Mouse (Mus musculus) embryonic facial prominence, embryonic 11.5 days (tissue): ENCODE measurements around the gene Auh. TPM values are rescaled to one million over a fixed set of nuclear protein-coding genes. Genes with fewer than 3 reads are reported as not detected.
A peak's percentile ranks its signal among the peaks of the same experiment; 100 is the strongest.

Experiments used
- ATAC-seq: fragments of 200-750 bp; cut with Nextera tagmentation; replicated peaks from 2 replicates; pipeline ENCODE4 v1.8.0; 2017; ENCODE audit warnings: low read depth; ENCODE audit not compliant: insufficient number of reproducible peaks, low FRiP score, low TSS enrichment
- DNase-seq: peaks from one replicate; pipeline ENCODE4 v3.0.0-alpha.2; 2015; ENCODE audit warnings: low spot score
- H3K27ac ChIP-seq: fragments of 300-500 bp; sonication (generic); replicated peaks from 2 replicates; pipeline ENCODE4 v1.5.1; 2014; ENCODE audit warnings: mild to moderate bottlenecking, low read depth, low read length, control low read depth
- H3K27me3 ChIP-seq: fragments of 300-500 bp; sonication (generic); 2 replicates; pipeline ENCODE4 v1.6.1; 2014; ENCODE audit warnings: mild to moderate bottlenecking, low read length, moderate library complexity, mixed read lengths; ENCODE audit not compliant: control insufficient read depth, insufficient read depth
- H3K36me3 ChIP-seq: fragments of 300-500 bp; sonication (generic); replicated peaks from 2 replicates; pipeline ENCODE4 v1.6.1; 2014; ENCODE audit warnings: low read depth, mild to moderate bottlenecking, low read length, moderate library complexity, mixed read lengths; ENCODE audit not compliant: control insufficient read depth, insufficient read depth
- H3K4me1 ChIP-seq: fragments of 300-500 bp; sonication (generic); 2 replicates; pipeline ENCODE4 v1.6.1; 2014; ENCODE audit warnings: low read length, mixed read lengths; ENCODE audit not compliant: control insufficient read depth, insufficient read depth
- H3K4me2 ChIP-seq: fragments of 300-500 bp; sonication (generic); 2 replicates; pipeline ENCODE4 v1.6.1; 2014; ENCODE audit warnings: low read depth, mild to moderate bottlenecking, control low read depth, low read length, moderate library complexity
- H3K4me3 ChIP-seq: fragments of 300-500 bp; sonication (generic); 2 replicates; pipeline ENCODE4 v1.5.1; 2014; ENCODE audit warnings: low read depth, low read length, control low read depth
- H3K9ac ChIP-seq: fragments of 300-500 bp; sonication (generic); replicated peaks from 2 replicates; pipeline ENCODE4 v1.6.1; 2014; ENCODE audit warnings: mild to moderate bottlenecking, control low read depth, low read length
- H3K9me3 ChIP-seq: fragments of 300-500 bp; sonication (generic); replicated peaks from 2 replicates; pipeline ENCODE4 v1.6.1; 2016; ENCODE audit warnings: mild to moderate bottlenecking, low read length, inconsistent platforms, mixed read lengths; ENCODE audit not compliant: control insufficient read depth
- WGBS: fragments of 180-500 bp; shearing (Covaris S2); extraction: QIAGEN DNeasy Blood & Tissue Kit; methylation state at CpG from one replicate; pipeline ENCODE4 v1.1.7; 2014; 5-methylcytosine and 5-hydroxymethylcytosine counted together
- polyA plus RNA-seq: library from polyadenylated mRNA; unstranded; fragments of >200 nt; fragmentation: Nextera tagmentation; extraction: Ambion mirVana; gene quantifications from 2 replicates; pipeline ENCODE4 v1.2.1, GENCODE M21; 2014

Auh gene
- polyA plus RNA-seq, 1 experiment from 2014 or later: 33.1 TPM

- Histone ChIP-seq H3K4me3 (no peak overlapping the region), H3K9me3 (no peaks in the 10 kb centered on the region), H3K36me3 (no peaks in the 10 kb centered on the region), H3K4me1 (no peaks in the 10 kb centered on the region), H3K27me3 (no peaks in the 10 kb centered on the region), H3K27ac (no peak overlapping the region), H3K9ac (no peak overlapping the region), H3K4me2 (no peak overlapping the region)
- DNase-seq (no peak), ATAC-seq (no peak)
- WGBS: 59% methylated on average over 2 of the region's 2 CpGs
Observed at GRCm38 (mm10) chr13:52828217-52828616, 101.3 kb downstream of the Auh start.

DNA sequence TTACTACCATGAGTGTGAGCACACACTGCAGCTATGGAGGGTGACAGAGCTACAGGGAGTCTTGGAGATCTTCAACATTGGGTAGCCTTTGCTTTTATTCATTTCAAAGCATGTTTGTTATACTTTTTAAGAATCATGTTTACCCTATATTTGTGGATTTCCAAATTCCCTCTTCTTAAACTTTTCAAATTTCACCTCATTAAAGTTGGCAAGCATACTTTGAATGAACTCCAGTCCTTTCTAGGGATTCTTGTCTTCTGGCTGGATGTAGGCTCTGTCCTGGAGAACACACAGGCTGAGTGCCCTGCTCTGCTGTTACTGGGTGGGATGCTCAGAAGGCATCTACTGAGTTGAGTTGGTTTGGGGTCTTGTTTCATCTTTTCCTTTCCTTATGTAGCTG is 102.8 kb downstream of the Auh start:
- no peak for DNase-seq
- ATAC-seq: no peak
- Histone ChIP-seq H3K36me3 (no peaks in the 10 kb centered on the region), H3K27me3 (no peaks in the 10 kb centered on the region), H3K4me1 (peaks cover 2% of the 10 kb centered on the region), H3K9ac (no peak overlapping the region), H3K4me2 (no peak overlapping the region), H3K9me3 (no peaks in the 10 kb centered on the region), H3K27ac (no peak overlapping the region), H3K4me3 (no peak overlapping the region)

GRCm38 (mm10) chr13:52824754-52825153 is 104.7 kb downstream of the Auh start:
- Histone ChIP-seq H3K36me3 (no peaks in the 10 kb centered on the region), H3K27me3 (no peaks in the 10 kb centered on the region), H3K4me3 (no peak overlapping the region), H3K9ac (no peak overlapping the region), H3K27ac (no peak overlapping the region), H3K4me2 (no peak overlapping the region), H3K4me1 (peaks cover 2% of the 10 kb centered on the region), H3K9me3 (no peaks in the 10 kb centered on the region)
- no peak; the same call in 1 of the 2 replicates for ATAC-seq
- DNase-seq: no peak
- WGBS: 68% methylated on average over 9 of the region's 9 CpGs

DNA sequence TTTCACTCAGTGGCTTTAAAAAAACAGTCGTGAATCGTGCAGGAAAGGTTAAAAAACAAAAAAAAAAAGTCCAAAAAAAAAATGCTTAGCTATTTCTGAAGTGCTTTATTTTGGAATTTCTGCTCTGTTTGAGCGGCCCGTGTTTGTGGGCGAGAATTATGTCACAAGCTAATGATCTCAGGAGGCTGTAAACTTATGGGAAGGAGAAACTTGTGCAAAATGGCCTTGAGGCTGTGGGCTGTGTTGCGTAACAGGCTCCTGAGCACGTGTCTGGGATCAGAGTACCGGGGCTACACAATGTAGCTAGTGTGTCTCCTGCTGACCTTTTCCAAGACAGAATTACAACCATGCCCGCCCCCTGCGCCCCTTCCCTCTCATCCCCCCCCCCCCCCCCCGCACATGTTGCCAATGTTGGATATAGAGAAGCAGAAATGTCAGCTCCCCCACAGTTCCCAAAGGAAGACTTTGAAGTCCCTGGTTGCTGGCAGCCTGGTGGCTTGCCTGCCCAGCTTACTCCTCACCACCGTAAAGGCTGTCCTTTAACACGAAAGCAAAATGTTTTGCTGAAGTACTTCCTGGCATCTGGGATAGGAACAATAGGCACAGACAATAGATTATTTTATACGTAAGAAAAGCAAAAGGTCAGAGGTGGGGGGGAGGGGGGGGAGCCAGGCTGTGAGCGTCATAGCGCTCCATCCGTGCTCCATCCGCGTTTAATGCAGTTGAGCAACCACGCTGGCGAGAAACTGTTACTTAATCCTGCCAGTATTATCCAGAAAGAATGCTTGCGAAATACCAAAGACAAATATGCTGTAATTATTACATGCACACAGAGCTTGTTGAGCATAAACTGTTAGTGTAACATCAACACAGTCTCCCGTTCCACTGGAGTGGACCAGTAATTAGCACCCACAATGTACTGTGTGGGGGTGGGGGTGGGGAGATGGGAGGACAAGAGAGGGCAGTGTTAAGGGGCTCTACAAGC is 107.0 kb downstream of the Auh start:
- Histone ChIP-seq H3K36me3 (no peaks in the 10 kb centered on the region), H3K4me2 (peak overlapping the region; percentile 16; the same call in 1 of the 2 replicates), H3K9me3 (no peaks in the 10 kb centered on the region), H3K4me3 (no peak overlapping the region), H3K4me1 (peaks cover 2% of the 10 kb centered on the region), H3K9ac (no peak overlapping the region), H3K27ac (no peak overlapping the region), H3K27me3 (no peaks in the 10 kb centered on the region)
- ATAC-seq: 0 out of 2 replicates have a peak, but pooled peaks have one; percentile 54
- peak; percentile 63 for DNase-seq
- 15% methylated on average over 22 of the region's 23 CpGs for WGBS

DNA sequence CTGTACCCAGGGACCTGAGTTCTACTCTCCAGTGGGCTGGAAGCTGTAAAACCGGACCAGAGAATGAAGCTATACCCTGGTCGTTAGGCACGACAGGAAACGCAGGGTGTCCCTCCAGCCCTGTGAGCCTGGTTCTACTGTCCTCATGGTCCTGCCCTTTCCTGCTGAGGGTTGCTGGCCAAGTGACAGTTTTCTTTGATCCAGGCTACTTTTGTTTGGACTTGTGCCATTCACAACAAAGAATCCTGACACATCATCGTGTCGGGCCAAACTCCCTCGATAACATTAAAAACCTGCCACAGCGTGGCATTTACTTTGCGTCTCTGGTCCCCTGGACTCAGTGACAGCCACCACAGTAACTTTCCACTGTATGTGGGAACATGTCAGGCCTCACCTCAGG is 107.9 kb downstream of the Auh start:
- DNase-seq (no peak), ATAC-seq (no peak)
- Histone ChIP-seq H3K36me3 (no peaks in the 10 kb centered on the region), H3K4me1 (peaks cover 2% of the 10 kb centered on the region), H3K27me3 (no peaks in the 10 kb centered on the region), H3K4me3 (no peak overlapping the region), H3K9me3 (no peaks in the 10 kb centered on the region), H3K9ac (no peak overlapping the region), H3K27ac (no peak overlapping the region), H3K4me2 (no peak overlapping the region)
- 51% methylated on average over 9 of the region's 9 CpGs for WGBS

DNA sequence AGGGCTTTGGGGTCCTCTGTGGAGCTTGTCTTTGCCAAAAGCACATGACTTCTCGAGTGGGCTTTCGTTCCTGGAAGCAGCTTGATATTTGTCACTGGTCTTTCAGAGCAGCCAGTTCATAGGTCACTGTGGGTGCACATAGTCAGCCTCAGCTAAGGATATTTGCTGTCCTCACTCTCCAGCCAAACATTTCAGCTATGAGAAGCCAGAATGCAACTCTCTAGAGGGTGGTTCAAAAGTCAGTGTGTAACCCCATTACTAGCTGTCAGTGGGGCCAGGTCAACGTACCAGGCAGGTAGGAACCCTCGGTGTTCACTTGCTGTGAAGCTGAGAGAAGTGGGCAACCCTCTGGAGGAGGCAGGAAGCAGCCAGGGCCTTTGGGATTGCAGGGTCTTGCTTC is 109.6 kb downstream of the Auh start:
- H3K36me3 ChIP-seq: no peaks in the 10 kb centered on the region
- ATAC-seq (no peak), DNase-seq (no peak)
- 79% methylated on average over 4 of the region's 4 CpGs for WGBS
- H3K9ac ChIP-seq: no peak overlapping the region
- no peak overlapping the region for H3K4me2 ChIP-seq
- H3K4me1 ChIP-seq: peaks cover 2% of the 10 kb centered on the region
- H3K9me3 ChIP-seq: no peaks in the 10 kb centered on the region
- H3K27ac ChIP-seq: no peak overlapping the region
- no peaks in the 10 kb centered on the region for H3K27me3 ChIP-seq
- H3K4me3 ChIP-seq: no peak overlapping the region

DNA sequence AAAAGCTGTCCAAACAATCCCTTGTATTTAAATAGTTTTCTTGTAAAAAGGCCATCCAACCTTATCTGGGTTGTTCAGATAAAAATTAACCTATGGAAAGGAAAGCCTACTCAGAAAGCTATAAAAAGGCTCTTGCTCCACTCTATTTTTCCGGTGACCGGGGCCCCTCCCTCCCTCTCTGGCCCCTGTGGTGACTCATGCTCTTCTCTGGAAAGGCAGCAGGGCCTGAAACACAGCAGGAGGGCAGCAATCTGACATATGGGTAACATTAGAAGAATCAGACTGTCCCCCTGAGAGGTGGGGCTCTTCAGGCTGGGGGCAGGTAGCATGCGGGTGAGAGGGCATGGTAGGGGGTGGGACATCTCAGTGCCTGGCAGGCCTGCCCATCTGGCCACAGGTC is 110.7 kb downstream of the Auh start:
- Histone ChIP-seq H3K36me3 (no peaks in the 10 kb centered on the region), H3K27ac (no peak overlapping the region), H3K9ac (no peak overlapping the region), H3K4me2 (no peak overlapping the region), H3K27me3 (no peaks in the 10 kb centered on the region), H3K4me3 (no peak overlapping the region), H3K4me1 (peaks cover 2% of the 10 kb centered on the region), H3K9me3 (no peaks in the 10 kb centered on the region)
- no peak for ATAC-seq
- peak; percentile 48 for DNase-seq
- WGBS: 18% methylated on average over 3 of the region's 3 CpGs

- Histone ChIP-seq H3K4me3 (no peak overlapping the region), H3K27ac (no peak overlapping the region), H3K4me1 (peaks cover 2% of the 10 kb centered on the region), H3K36me3 (no peaks in the 10 kb centered on the region), H3K9me3 (no peaks in the 10 kb centered on the region), H3K9ac (no peak overlapping the region), H3K4me2 (no peak overlapping the region), H3K27me3 (no peaks in the 10 kb centered on the region)
- ATAC-seq (no peak), DNase-seq (no peak)
- WGBS: 54% methylated on average over 6 of the region's 6 CpGs
Observed at GRCm38 (mm10) chr13:52817991-52818491, 111.4 kb downstream of the Auh start.
